Mouse (Mus musculus) frontal cortex, adult (tissue): ENCODE results near the gene Dact2.

ENCODE experiments used
- ATAC-seq: cut with Nextera tagmentation; 2 replicates; pipeline ENCODE4 v1.9.2; 2017; ENCODE audit warnings: mild to moderate bottlenecking, moderate library complexity, mixed read lengths; ENCODE audit not compliant: low TSS enrichment

Gene Dact2

DNA sequence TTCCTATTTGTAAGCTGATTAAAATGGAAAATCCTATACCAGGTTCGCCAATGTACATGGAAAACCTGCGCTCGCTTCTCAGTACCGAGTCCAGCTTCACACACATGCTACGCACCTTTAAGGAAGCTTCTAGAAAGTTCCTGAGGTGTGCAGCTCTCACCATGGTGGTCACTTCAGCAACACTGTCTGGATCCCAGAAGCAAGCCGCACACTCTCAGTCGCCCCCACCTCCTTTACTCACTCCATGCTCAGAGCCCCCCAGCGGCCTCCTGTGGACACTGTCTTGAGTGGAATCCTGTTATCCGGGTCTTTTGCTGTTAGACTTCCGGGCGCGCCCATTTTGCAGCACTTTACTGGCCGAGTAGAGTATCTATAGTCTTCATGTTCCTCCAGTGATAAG, at the start of gene Dact2:
Dact2 (minus strand) TSS at position 244 of the 400 bp plus-strand sequence.
- peak; percentile 48 for ATAC-seq

DNA sequence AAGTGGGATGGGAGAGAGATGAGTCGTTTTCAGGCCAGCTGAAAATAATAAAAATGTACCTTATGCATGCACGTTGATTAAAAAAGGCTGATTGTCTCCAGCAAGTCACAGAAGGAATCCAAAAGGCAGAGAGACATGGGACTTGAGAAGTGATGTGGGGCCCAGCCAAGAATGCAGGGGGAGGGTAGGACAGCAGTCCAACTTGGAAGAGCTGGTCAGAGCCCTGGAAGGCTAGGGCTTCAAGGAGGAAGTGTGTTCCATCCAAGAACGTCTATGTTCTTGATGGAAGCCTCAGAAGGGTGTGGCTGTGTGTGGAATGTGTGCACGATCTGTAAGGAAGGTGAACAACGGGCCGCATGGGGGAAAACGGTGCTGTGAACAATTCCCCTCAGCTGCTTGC, 48.4 kb upstream of the Dact2 start:
- ATAC-seq: no peak

DNA sequence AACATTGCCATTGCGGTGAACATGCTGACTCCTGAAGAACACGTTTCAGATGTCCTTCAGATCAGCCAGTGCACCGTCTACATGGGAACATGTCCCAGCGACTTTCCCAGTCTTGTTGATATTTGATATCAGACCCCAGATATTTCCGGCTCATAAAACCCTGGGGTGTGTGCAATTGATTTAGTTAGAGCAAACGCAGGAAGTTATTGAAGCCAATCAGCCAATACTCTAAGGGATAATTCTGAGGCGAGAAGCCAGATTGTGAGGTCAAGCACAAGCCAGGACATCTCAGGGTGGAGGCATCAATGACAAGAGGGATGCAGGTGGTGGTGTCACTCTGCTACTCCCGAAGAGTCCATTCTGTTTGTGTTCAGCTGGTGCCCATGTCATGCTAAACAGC, 46.3 kb upstream of the Dact2 start:
- ATAC-seq: no peak

DNA sequence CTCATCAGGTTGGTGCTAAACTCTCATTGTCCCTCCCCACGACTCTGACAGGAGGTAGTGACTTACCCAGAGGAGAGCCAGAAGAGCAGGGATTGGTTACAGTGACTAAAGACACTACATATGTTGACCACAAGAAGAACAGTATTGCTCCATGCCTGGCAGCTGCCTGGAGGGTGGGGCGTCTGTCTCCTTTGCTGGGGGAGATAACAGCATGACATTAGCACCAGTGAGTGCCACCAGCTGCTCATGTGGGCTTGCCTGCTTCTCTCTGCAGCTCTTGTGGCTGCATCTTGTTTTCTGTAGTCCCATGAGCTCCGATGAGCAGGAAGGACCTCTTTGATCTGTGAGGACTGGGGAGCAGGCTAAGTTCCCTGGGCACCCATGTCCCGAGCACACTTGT, 45.5 kb upstream of the Dact2 start:
- ATAC-seq: no peak

DNA sequence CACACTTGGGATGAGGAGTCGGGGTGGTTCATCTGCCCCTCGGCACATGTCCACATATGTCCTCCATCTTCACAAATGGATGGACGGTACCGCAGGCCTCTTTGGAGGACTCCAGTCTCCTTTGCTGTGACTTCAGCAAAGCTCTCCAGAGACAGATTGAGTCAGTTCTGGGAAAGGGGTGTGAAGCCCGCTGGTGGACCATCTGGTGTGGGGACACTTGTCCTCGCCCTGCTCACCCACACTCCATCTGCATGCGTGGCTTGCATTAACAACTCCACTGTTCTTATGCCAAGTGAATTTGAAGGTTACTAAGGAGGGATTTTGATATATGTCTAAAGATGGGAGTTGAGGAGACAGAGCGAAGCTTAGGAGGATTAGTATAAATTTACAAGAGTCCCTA, 43.8 kb upstream of the Dact2 start:
- ATAC-seq: peak; percentile 81

DNA sequence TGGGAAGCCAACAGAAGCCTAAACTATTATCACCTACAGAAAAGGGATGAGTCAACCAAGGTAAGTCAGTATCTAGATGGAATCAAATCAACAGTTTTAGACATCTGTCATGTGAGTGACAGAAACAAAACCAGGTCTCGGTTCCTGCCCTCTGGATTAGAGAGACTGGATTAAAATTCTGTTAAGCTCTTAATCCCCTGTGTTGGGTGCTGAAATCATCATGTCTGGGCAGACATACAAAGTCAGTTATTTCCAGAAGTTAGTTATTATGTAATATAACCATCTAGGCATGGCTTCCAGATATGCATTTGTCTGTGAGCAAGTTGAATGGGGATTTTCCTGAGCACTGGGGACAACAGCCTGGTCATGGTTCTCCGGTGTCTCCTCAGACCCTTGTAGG, 42.2 kb upstream of the Dact2 start:
- ATAC-seq: no peak

DNA sequence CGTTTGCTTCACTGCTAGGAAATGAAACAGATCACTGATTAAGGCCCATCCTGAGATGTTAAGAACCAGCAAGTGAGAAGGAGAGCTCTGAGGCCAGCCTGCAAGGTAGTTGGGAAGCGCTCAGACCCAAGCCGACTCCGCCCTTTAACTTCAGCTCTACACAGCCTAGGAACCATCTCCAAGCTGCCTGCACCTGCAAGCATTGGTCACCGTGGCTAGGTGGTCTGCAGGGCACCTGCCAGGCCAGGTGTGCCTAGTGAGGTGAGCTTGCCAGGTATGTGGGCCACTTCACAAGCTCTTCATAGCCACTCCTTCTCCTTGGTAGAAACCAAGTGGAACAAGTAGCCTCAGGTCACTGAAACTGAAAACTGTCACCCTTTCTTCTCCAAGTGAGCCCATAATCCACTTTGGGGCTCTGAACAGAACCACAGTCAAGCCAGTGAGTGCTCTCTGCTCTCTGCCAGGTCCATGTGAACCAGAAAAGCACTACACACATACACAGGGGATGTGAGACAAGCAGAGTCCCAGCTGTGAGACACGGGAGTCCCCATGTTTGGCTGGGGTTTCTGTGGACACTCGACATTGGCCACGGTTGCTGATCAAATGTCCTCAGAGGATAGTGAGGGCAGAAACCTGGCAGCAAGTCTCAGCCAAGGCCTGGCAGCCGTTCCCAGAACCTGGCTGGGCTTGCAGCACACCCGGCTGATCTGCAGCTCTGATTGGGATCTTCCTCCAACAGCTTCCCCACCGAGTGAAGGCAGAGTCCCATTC, 40.3 kb upstream of the Dact2 start:
- ATAC-seq: no peak

DNA sequence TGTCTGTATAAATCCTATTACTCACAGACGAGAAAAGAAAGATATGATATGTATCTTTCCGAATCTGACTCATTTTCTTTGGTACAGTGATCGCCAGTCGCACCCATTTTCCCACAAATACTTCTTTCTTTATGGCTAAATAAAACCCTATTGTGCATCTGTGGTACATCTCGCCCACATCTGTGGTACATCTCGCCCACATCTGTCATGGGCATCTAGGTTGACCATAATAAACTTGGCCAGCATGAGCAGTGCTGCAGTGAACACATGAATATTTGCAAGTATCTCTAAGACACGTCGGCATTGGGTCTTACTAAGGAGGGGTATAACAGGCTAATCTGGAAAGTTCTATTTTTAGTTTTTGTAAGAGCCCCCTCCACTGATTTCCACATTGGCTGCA, 38.5 kb upstream of the Dact2 start:
- no peak for ATAC-seq

DNA sequence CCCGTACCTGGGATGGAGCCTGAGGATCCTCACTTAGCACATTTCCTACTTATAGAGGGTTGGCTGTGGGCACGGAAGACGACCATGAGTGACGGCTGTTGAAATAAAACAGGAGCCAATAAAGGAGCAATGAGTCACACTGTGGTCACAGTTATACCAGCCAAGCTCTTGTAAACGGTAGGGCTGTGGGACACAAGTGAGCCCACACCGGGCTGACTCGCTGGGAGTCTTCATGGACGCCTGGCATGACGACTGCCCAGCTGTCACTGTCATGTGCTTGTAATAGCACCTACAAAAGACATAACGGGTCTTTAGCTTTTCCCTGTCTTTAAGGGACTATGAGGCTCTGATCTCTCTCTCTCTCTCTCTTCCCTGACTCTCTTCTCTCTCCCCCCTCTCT, 35.9 kb upstream of the Dact2 start:
- no peak for ATAC-seq

DNA sequence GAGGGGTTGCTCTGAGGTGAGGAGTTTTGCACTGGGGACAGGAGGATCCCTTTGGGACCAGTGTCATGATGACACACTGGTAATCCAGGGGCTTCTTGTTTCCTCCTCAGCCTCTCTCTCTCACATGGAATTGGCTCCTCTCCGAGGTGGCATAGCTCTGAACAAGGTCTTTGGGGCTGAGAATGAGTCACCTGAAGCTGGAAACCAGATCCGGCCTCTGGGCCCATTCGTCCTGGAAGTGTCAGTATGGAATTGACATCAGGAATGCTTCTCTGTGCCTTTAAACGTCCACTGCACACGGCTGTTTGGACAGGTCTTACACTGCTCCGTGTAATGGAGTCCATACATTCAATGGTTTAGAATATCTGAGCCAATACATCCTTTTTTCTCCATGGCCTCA, 33.0 kb upstream of the Dact2 start:
- ATAC-seq: no peak

DNA sequence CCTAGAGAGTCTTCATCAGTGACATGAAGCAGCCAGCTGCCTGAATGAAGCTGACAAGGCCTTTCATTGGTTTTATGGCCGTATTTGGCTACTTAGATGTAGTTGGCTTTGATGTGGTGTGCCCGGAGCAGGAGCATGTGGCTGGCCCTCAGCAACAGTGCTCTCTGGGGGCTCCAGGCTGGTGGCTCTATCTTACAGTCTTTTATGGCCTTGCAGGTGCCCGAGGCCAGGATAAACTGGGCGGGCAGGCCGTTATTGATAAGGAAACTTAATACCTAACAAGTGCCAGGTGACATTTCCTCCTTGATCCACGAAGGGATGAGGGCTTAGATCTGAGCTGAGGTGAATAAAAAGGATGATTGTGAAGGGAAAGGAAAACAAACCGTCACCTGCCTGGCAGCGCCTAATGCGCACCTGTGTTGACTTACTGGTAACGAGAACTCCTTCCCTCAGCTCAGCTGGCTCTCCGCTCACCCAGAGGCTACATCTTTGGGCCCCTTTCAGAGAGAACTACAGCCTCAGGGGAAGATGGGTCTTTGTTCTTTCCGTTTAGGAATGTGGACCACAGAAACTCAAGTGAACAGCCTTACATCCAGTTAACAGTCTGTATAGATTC, 30.8 kb upstream of the Dact2 start:
- ATAC-seq: no peak

DNA sequence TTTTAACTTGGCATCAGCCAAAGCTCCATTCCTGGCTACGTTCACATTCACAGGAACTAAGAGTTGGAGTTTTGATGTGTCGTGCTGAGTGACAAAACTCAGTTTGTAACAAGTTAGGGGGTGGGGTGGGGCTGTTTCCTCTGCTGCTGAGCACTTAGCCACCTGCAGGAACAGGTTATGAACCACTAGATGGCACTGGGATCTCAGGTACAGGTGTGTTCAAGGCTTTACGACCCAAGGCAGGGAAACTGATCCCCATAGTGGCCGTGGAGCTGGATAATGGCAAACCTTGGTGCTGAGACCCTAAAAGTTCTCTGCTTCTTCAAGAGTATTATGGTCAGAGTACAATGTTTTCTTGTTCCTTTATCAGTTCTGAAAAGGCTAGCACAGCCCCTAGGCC, 29.6 kb upstream of the Dact2 start:
- no peak for ATAC-seq

DNA sequence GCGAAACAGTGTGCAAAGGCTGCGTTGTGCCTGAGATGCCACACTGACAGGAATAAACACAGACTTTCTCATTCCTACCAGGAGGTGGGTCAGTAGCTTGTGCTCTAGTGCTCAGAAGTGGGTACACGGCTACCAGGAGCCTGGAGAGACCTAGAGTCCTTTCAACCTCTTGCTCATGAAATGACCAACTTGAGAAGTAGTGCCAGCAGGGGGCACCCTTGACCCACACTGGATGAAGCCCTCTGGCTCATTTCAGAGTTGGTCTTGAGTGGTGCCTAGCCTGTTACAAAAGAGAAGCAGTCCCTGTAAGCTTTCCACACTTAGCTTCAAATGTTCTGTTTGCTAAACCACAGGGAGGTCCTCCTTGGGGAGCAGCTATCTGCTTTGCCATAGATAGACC, 28.5 kb upstream of the Dact2 start:
- ATAC-seq: peak; percentile 78

DNA sequence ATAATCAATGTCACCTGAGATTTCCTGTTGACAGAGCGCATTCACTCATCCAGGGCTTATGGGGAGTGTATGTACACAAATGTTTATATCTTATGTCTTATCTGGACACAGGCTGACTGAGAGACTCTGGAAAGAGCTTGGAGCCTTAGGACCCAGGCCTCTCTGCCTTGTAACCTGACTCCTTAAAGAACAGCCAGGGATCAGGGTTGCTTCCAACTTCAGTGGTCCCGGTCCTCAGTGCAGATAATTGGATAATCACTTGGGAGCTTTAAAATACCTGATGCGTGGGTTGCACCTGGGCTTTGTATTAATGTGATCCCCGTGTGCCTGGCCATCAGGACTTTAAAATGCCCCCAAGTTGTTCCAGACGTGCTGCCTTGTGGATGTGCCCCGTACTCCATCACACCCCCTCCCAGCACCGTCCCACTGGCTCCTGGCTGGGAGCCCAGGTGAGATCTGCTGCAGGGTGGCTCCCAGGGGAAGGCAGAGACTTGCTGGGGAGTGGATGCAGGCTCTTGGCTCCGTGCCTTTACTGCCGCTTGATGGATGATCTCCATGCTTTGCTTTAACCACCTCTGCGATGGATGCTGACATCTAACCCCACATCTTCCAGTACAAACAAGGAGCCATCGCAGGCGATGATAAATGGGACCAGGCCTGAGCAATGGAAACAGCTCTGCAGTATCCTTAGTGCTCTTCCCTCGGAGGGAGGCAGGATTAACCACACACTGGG, 26.8 kb upstream of the Dact2 start:
- ATAC-seq: no peak

DNA sequence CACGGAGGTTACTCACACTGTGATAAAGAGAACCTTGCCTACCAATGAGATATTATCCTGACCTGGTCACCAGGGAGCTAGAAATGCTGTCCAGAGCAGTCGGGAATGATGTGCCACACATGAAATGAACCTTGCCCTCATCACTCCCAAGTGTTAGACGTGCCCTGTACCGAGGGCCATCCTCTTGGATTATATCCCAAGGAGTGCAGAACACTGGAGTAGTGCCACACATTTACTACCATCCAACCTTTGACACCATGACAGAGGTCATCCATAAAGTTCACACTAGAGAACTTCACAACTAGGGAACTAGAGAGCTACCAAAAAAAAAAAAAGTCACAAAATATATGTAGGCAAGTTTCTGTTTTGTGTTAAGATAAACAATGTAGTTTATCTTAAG, 24.3 kb upstream of the Dact2 start:
- no peak for ATAC-seq

DNA sequence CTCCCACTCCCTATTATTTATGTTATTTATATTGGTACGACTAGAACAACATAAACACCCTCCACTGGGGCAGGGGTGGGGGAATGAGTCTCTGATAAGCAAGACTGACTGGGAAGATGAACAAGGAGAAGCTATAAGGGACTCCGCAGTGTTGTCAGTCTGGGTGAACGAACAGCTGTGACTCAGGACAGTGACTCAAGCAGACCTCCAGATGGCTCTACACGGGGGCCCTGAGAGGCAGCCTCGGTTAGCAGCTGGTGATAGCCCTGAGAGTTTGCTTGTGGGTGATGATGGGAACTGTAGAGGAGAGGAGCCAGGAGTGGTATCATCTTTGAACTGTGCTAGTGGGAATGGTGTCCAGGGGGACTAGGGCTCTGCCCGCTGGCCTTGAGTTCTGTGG, 23.5 kb upstream of the Dact2 start:
- peak; percentile 44; the same call in 1 of the 2 replicates for ATAC-seq

DNA sequence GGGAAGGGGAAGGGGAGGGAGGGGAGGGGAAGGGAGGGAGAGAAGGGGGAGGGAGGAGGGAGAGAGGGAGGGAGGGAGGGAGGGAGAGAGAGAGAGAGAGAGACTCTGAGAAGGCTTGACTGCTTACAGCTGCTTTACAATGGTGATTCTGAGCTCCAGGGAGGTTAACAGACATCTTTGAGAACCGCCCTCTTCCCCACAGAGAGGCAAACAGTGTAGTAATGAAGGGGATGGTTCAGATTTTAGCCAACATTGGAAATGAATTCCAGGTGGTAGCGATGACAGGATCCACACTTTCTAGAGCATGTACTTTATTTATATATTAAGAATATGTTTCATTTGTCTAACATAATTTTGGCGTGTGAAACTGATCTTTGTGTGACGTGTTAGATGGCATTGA, 22.7 kb upstream of the Dact2 start:
- no peak for ATAC-seq

DNA sequence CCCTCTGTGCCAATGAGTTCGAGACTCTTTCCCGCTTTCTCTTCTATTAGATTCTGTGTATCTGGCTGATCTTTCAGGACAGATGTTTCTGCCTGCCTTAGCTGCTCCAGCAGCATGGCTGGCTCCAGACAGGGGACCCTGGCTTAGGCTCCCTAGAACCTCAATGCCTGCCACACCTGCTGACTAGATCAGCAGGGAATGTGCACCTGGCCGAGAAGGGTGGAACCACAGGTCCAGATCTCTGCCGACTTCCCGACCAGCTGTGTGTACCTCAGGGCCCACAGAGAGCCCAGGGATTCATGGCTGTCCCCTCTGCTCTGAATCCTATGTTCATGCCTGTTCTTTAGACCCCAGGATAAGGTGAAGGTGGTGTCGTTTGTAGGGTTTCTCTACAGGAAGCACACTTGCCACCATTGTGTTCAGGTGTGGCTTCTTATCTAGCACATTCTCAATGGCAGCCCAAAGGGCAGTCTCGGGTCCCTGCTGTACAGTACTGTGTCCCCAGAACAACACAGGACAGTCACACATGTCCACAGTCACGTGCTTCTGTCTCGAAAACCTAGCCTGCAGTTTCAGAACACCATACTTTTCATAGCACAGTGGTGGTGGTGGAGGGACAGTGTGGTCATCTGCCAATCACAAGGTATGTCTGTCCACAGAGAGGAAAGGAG, 22.0 kb upstream of the Dact2 start:
- no peak for ATAC-seq

DNA sequence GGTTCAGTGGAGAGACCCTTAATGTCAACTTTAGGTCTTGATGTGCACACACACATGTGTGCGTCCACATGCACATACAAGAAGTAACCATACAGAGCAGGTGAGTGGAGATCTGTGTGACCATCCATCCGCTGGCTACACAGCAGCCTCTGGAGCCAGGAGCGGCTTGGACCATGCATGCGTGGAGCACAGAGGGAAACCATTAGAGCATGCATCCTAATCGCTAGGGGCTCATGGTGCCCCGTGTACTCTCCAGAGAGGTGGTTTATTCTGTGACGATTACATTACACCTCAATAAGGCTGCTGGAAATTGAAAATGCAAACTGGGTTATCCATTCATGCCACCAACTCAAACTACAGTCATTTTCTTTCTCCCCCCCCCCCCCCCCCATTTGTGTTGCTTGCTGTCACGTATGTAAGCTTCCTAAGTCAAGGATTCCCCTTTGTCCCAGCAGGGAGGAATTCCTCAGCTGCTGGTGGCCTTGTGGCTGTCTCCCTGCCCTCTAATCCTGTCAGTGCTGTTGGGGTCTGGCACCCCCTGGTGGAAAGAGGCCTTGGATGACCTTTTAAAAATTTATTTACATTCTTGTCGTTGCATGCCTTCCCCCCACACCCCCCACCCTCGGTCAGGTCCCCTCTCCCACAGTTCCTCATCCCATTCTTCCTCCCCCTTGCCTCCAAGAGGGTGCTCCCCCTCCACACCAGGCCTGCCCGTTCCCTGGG, 17.9 kb upstream of the Dact2 start:
- no peak for ATAC-seq

DNA sequence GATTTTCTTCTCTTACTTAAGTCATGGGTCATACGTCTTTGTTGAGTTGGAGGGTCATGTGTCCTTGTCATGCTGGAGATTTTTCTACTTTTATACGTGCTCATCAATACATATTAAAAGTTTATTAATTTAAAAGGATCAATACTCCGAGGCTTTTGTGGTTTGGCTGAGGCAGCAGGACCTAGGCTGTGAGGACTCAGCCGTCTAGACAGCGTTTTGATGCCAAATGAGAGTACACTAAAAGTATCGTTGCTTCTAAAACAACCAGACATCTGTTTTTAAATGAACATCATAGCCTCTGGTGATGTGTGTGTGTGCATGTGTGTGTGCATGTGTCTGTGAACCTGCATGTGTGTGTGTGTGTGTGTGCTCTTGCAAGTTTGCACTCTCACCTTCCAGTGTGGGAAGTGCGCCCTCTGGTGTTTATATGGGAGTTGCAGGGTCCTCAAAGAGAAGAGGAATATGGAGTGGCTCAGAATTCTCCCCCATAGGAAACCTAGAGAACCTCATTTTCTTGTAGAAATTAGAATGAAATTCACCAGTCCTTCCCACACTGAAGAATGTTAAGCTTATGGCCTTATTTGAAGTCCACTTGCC, 16.6 kb upstream of the Dact2 start:
- 0 out of 2 replicates have a peak, but pooled peaks have one; percentile 34 for ATAC-seq

DNA sequence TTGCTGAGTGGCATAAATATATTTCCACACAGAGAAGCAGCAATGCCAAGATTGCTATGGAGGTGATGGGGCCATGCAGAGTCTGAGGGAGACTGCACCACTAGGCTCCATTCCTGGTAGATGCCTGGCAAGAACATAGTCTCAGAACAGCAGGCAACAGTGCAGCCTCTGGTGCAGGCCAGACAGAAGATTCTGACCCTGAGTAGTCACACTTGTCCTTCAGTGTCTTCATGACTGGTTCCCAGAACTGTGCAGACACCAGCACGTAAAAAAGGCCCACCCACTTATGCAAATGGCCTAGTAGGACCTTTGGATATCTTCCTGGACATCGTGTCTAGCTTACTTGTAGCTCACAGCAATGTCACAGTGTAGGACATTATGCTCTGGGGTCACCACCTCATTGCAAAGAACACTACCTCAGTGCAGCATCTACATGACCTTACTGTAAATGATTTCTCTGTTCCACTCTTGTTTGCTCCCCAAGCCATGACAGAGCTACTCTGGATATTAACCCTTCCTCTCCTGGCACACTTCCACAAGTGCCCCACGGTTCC, 9.9 kb upstream of the Dact2 start:
- no peak for ATAC-seq
